ENCODE assay signal across 8 mouse cellular contexts in the genomic region with DNA sequence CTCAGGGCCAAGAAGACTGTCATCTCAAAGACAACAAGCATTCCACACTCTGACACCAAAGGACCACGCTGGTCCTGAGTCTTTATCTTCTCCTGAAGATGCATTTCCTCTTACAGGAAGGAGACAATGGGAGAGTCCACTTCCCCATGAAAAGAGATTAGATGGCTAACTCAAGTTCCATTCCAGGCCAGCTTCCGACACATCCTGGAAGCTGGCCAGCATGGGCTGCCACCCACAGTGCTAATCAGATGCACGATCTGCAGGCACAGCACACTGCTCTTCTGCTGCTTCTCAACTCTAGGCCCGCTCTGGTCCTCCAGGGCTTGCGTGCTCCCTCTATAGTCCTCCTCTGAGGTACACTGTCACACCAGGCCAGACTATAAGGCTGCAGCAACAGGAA. TPM values are rescaled to one million over a fixed set of nuclear protein-coding genes. Genes with fewer than 3 reads are reported as not detected.
DNase-seq lines count a peak whose midpoint lies in the region.

No protein-coding gene starts in this region.

- DNase-seq in heart, adult 11 months = peak; percentile 95
- no peak for DNase-seq in heart, postnatal 4 days
- peak; percentile 75 for DNase-seq in 416B (ENCODE audit: low read depth)
- DNase-seq in adrenal gland, postnatal 36 days = peak; percentile 28 to 51
- peak; percentile 44 to 63 for DNase-seq in kidney, postnatal 36 days
- no peak for DNase-seq in layer of hippocampus, adult 11-12 months (ENCODE audit: low spot score)
- no peak for DNase-seq in ovary, postnatal 10 days (ENCODE audit: low spot score)
- no peak for DNase-seq in ovary, postnatal 14 days (ENCODE audit: low spot score)

RNA-seq across cellular contexts. Expression of a gene that starts 40.8 kb away (rescaled TPM):
- total RNA-seq in heart, postnatal 4 days (2021) = 10 to 100 TPM; 12.6 to 13.3 TPM
- 10 to 100 TPM in 1 of 2 experiments, 1 to 10 TPM in 1; 2.0 to 44.5 TPM for total RNA-seq in adrenal gland, postnatal 36 days (2021)

Comparison
In these comparisons a context has a peak if more than half of its experiments do, and no peak if none do; other contexts are left out.
1. DNase-seq: peak in heart, adult 11 months (single experiment), 416B (single experiment), adrenal gland, postnatal 36 days (2 of 2) and kidney, postnatal 36 days (2 of 2); none in heart, postnatal 4 days (single experiment), layer of hippocampus, adult 11-12 months (single experiment), ovary, postnatal 10 days (single experiment) and ovary, postnatal 14 days (single experiment).